Mouse (Mus musculus) layer of hippocampus, postnatal 14 days (tissue): ENCODE measurements around the gene Prkcq. TPM values are rescaled to one million over a fixed set of nuclear protein-coding genes. Genes with fewer than 3 reads are reported as not detected.
"Not testable (repeated sequence)": the region's sequence is repeated elsewhere in the genome, so short reads cannot be mapped to it uniquely, and the experiment has no call there.

Experiments
- DNase-seq, 2 experiments: peaks; one replicate each; pipeline ENCODE4 v3.0.0; 2021 to 2022; ENCODE audit warnings: low spot score in 2 of 2, mixed read lengths in 1 of 2
- total RNA-seq, 2 experiments: library from RNA; stranded (reverse); gene quantifications; 2 replicates each; pipeline ENCODE4 v1.2.3; 2021

Gene Prkcq
- total RNA-seq, 2 experiments from 2014 or later = 14.3 to 15.2 TPM

DNA sequence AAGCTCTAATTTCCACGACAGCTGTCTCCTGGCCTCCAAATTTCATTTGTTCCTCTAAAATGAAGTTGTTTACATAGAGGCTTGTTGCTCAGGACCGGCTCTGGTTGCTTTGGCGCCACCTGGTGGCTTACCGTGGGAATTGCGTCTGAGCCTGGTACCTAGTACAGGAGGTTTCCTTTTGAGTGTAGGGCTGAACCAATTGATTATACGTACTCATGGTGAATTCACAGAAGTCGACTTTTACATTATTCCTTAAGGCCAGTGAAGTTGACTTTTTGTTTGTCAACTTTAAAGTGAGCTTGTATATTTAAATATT, 116.6 kb downstream of the Prkcq start:
- DNase-seq = peak; percentile 80 to 87

GRCm38 (mm10) chr2:11290931-11291330, 119.0 kb downstream of the Prkcq start:
- no peak for DNase-seq

DNA sequence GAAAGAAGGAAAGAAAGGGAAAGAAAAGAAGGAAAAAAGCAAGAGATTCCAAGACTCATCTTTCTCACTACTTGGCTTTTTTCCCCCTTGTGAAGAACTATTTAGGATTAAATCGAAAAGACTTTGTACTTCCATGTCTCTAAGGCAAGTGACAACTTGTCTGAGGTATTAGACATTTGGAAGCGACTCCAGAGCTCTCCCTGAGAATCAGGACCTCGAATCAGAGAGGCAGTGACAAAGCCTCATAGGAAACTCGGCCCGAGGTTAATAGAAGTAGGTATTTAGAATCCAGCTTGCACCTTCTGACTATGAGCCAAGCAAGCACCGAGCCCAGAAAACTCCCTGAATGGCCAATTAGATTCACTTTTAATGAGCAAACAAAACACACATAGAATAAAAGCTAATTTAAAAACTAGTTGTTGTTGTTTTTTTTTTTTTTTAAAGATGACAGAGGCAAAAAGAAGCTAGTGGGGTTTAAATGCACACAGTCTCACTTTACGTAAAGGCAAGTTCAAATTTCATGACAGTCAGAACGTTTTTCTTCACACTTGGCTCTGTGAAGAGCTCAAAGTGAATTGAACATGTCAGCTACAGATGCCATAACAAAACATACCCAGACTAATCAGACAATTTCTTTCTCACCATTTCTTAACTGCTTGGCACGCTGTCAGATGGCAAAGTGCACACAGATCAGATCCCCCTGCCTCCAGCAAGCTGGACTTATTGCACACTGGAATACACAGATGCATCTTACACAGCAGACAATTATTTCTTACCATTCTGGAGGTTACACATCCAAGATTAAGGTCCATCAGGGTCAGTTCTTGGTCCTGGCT, 119.9 kb downstream of the Prkcq start:
- no peak for DNase-seq

DNA sequence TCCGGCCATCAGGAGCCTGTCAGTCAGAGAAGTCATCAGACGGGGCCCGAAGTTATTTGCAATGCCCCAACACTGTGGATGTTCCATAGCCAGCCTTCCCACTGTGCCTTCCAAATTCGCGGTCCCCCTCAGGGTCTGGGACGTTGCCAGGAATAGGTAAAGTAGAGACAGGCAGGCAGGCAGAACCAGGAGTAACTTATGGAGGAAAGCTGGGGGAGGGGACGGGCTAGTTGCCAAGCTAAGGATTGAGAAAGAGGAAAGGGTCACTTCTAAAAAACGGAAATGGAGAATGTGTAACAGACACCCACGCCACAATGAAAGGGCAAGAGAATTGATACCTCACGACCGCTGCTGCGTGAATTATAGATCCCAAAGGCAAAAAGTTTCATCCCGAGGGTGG, 121.2 kb downstream of the Prkcq start:
- DNase-seq = no peak

DNA sequence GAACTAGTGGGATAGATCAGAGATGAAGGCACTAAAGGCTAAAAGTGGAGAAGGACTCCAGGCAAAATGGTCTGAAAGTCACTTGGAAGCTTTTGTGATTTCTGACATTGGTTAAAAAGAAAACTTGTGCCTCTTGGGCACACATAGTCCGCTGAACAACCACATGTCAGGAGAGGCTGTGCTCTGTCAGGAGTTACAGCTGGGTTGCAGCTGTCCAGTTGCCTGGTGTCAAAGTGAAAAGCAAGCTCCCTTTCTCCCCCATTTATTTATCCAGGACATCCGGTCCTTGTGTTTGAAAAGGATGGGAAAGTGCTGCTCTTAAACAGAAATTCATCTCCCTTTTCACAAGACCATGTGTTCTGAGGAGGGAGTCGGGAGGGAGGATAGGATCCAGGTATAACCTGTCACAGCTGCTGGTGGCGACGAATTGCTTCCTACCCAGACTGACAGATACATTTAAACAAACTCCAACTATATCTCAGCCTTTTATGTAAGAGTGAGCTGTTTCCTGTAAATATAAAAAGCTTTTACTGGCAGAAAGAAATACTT, 122.8 kb downstream of the Prkcq start:
- DNase-seq = no peak

DNA sequence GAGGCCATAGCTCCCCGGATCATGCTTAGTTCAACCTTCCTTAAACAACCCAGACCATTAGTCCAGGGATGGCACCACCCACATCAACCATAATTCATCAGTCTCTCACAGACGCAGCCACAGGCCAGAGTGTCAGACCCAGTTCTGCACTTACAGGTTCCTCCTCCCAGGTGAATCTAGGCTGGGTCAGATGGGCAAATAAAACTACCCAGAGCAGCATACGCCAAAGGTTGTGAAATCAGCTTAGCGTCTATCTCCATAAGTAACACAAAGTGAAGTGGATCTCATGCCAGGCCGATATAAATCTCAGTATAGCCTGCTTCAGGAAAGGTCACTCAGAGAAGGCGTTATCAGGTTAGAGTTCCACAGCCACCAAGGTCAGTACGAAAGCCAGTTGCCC, 126.9 kb downstream of the Prkcq start:
- no peak for DNase-seq

GRCm38 (mm10) chr2:11299366-11299765, 127.5 kb downstream of the Prkcq start:
- DNase-seq = no peak

- DNase-seq = peak in 1 of 2 experiments; percentile 11
Measured at GRCm38 (mm10) chr2:11300362-11300761, 128.5 kb downstream of the Prkcq start.

DNA sequence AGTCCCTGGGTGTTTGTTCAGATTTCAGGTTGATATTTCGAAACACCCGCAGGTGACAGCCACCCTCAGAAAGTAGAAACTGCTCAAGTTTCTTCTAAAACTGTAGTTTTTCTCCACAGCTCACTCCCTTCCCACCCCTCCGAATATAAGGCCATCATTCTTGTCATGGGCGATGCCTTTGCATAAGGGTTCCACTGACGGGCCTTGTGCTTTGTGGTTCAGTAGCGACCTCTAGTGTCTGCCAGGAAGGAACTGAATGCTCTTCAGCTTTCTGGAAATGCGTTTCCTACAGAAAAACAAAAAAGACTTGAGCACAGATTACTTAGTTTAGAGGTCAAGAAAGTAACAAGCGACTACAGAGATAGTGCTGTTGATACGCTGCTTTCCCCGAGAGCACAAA, 148.3 kb downstream of the Prkcq start:
- DNase-seq = peak; percentile 9 to 46

DNA sequence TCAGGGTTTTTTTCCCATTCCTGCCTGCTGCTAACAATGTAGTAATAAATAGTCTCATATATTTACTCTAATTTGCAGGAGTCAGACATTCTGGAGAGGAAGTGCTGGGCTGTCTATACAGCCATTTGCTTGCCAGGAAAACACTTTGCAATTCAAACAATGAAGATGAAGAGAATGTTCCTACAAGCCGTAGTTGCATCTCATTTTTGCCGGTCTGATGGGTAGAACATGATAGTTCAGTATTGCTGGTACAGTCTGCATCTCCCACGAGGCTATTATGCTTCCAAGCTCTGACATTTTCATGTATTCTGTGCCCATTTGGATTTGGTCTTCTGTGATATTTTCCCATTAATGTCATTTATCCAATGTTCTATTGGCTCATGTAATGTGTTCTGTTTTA, 150.5 kb downstream of the Prkcq start:
- peak in 1 of 2 experiments; percentile 69 for DNase-seq

DNA sequence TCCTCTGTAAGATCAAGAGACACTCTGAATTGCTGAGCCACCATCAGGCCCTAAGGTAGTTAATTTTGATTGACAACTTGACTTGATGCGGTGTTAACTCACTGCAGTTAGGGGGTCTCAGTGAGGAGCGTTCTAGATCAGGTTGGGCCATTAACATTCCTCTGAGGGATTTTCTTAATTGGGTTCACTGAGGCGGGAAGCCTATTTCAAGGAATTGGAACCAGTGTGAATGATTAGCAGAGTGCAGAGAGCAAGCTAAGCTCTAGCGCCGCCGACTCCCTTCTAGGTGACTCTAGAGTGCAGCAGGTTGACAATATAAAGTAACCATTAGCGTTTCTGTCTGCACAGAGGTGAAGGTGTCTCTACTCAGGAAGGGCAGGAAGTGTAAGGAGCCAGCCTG, 155.4 kb downstream of the Prkcq start:
- DNase-seq = no peak

DNA sequence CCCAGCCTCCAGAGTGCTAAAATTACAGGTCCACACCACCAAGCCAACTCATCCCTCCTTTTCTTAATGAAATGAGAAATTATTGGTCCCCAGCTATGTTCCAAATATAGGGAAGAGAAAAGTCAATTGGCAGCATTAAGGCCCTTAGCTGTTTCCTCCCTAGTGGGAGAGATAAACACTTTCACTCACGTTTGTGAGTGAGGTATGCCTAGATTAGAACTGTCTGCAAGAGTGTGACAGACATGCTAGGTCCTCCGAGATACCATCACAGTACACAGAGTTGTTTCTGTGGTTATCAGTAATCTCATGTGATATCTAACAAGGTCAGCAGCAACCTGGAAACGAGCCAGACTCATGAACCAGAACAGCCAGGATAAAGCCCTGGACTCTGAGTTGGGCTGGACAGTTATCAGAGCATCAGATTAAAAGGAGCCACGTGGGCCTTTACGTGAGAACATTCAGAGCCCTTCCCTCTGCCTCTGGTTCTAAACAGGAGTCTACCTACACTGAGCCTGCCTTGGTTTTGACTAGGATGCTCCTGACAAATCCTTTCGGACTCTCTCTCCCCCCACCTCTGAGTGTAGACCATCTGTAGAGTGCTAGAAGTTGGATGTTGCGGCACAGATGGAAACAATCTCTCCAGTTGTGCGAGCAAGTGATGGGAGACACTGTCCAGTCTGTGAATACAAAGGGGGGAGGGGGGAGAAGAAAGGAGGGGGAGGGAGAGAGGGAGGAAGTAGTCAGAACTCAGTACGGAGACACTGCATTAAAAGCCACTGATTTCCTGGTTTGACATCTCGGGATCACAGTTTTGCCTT, 157.7 kb downstream of the Prkcq start:
- DNase-seq = no peak

DNA sequence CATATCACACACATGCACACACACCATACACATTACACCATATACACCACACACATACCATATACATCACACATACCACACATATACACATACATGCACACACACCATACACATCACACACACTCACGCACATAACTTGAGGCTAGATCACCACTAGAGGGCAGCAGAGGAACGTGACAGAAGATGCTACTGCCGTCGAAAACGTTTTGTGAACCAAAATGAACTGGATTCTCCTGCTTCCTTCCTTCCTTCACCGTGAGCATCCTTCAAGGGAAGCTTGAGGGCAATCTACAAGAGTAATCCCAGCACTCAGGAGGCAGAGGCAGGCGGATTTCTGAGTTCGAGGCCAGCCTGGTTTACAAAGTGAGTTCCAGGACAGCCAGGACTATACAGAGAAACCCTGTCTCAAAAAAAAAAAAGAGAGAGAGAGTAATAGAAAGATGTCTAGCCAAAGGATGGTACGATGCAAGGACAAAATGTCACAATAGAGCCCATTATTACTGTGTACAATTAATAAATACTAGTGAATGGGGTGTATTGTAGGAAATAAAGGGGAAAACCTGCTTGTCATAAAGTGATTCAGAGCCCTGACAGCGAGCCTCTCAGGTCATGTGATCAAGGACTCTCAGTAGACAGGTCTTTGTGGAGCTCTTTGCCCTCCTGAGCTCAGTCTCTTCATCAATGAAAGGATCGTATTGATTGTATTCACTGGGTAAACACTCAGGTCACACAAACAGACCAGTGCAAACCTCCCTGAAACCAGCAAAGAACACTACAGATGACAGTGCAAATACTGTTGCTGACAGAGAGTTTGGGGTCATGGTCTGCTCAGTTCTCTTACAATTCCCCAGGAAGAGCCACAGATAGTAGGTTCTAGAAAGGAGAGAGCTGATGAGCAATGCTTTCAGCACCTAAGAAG, 159.9 kb downstream of the Prkcq start:
- DNase-seq = peak; percentile 62 to 71

DNA sequence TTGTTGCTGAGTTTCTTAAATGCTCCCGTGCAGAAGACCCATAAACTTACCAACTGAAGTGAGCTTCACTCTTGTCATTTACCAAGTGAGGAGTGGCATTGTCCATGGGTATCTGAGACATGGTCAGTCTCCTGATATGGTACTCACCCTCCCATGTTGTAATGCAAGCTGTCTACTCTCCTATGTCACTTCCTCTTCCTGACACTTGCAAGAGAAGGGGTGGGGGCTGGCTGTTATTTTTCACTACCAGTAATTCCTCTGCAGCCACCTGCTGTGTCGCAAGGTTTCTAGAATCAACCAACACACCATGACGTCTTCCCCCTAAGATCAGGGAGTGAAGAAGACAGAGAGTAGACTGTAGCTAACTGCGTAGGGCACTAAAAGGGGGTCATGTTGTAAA, 160.6 kb downstream of the Prkcq start:
- DNase-seq = no peak

DNA sequence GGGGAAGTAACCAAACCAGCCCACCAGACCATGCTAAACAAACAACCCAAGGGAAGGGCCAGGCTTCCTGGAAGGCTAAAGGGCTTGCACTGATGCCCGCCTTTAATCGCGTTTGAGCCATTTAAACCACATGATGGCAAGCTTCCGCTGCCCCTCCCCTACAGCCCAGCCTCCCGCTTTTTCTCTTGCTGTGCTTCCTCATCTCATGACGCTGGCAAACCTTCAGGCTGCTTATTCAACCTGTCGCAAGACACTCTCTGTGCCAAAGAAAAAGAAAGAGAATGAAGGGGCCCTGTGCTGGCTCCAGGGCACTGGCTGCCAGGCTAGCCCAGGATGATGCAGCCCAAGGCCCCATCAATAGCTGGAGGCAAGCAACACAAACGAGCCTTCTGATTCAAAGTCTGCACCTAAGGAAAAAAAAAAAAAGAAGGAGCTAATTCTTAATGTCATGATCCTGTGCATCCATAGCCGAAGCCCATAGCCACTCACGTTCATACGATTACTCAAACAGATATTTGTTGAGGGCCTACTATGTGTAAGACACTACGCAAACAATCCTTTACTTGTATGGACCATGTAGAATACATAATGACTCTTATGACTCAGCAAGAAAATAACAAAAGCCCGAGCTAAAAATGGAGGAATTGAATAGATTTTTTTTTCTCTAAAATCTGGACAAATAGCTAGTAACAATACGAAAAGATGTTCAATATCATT, 161.6 kb downstream of the Prkcq start:
- peak; percentile 9 to 29 for DNase-seq

DNA sequence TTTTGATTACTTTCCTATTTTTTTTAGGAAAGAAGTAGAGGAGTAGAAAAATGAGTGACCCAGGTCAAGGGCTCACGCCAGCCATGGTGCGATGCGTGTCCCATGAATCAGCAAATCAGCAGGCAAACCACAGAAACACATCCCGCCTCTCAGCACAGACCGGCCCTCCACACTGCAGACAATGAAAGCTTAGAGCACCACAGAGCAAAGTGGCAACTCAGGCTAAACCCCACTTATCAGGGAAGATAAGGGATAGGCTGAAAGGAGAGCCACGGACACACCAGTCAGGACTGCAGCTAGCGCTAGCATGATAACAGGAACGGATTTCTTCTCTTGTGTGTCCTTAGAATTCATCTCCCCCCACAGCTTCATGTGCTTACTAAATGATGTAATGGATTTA, 164.4 kb downstream of the Prkcq start:
- DNase-seq = no peak

GRCm38 (mm10) chr2:11338931-11339839, 167.3 kb downstream of the Prkcq start:
- peak in 1 of 2 experiments; percentile 59 for DNase-seq

- no peak for DNase-seq
Measured at GRCm38 (mm10) chr2:11344691-11345090, 172.8 kb downstream of the Prkcq start.

- DNase-seq = not testable (repeated sequence)
Measured at GRCm38 (mm10) chr2:11346419-11346818, 174.5 kb downstream of the Prkcq start.
